Mouse (Mus musculus) stomach, embryonic 16.5 days (tissue): ENCODE results near the gene Eme2. TPM values are rescaled to one million over a fixed set of nuclear protein-coding genes. Genes with fewer than 3 reads are reported as not detected.

ENCODE experiments used
- ATAC-seq: fragments of 200-750 bp; cut with Nextera tagmentation; 2 replicates; pipeline ENCODE4 v1.8.0; 2017; ENCODE audit warnings: moderate number of reproducible peaks, moderate TSS enrichment; ENCODE audit not compliant: insufficient read depth, low FRiP score
- H3K27ac ChIP-seq: fragments of 300-500 bp; sonication (generic); 2 replicates; pipeline ENCODE4 v1.5.1; 2014; ENCODE audit warnings: low read length
- H3K27me3 ChIP-seq: fragments of 300-500 bp; sonication (generic); 2 replicates; pipeline ENCODE4 v1.6.1; 2014; ENCODE audit warnings: low read length, control low read depth, mixed read lengths; ENCODE audit not compliant: control insufficient read depth, insufficient read depth
- H3K36me3 ChIP-seq: fragments of 300-500 bp; sonication (generic); 2 replicates; pipeline ENCODE4 v1.6.1; 2014; ENCODE audit warnings: low read length; ENCODE audit not compliant: control insufficient read depth, insufficient read depth
- H3K4me1 ChIP-seq: fragments of 300-500 bp; sonication (generic); 2 replicates; pipeline ENCODE4 v1.6.1; 2014; ENCODE audit warnings: low read length, control low read depth, mixed read lengths; ENCODE audit not compliant: control insufficient read depth, insufficient read depth
- H3K4me2 ChIP-seq: fragments of 300-500 bp; sonication (generic); 2 replicates; pipeline ENCODE4 v1.6.1; 2014; ENCODE audit warnings: low read depth, low read length, mixed read lengths
- H3K4me3 ChIP-seq: fragments of 300-500 bp; sonication (generic); replicated peaks from 2 replicates; pipeline ENCODE4 v1.5.1; 2014; ENCODE audit warnings: mild to moderate bottlenecking, low read length
- H3K9ac ChIP-seq: fragments of 300-500 bp; sonication (generic); 2 replicates; pipeline ENCODE4 v1.6.1; 2014; ENCODE audit warnings: low read length
- H3K9me3 ChIP-seq: fragments of 300-500 bp; sonication (generic); replicated peaks from 2 replicates; pipeline ENCODE4 v1.6.1; 2016; ENCODE audit warnings: low read length, control low read depth; ENCODE audit not compliant: control insufficient read depth
- WGBS: fragments of 180-500 bp; shearing (Covaris S2); extraction: QIAGEN DNeasy Blood & Tissue Kit; methylation state at CpG from one replicate; pipeline ENCODE4 v1.1.7; 2014; 5-methylcytosine and 5-hydroxymethylcytosine counted together
- polyA plus RNA-seq: library from polyadenylated mRNA; unstranded; fragments of >200 nt; fragmentation: Nextera tagmentation; extraction: Ambion mirVana; gene quantifications from 2 replicates; pipeline ENCODE4 v1.2.1, GENCODE M21; 2015

The Eme2 gene
- polyA plus RNA-seq, 1 experiment from 2014 or later, result 32.3 TPM

GRCm38 (mm10) chr17:24892785-24893184 is 2.1 kb downstream of the Eme2 start:
- H3K36me3 ChIP-seq, result peaks cover 14% of the 10 kb centered on the region
- H3K9ac ChIP-seq, result no peak overlapping the region
- no peak overlapping the region for H3K4me3 ChIP-seq
- peaks cover 28% of the 10 kb centered on the region for H3K4me1 ChIP-seq
- no peak overlapping the region for H3K4me2 ChIP-seq
- WGBS, result 88% methylated on average over 12 of the region's 12 CpGs
- no peaks in the 10 kb centered on the region for H3K27me3 ChIP-seq
- no peak overlapping the region for H3K27ac ChIP-seq
- H3K9me3 ChIP-seq, result no peaks in the 10 kb centered on the region
- no peak for ATAC-seq

- Histone ChIP-seq H3K36me3 (peaks cover 14% of the 10 kb centered on the region), H3K9ac (no peak overlapping the region), H3K27ac (no peak overlapping the region), H3K4me2 (no peak overlapping the region), H3K9me3 (no peaks in the 10 kb centered on the region), H3K27me3 (no peaks in the 10 kb centered on the region), H3K4me1 (peaks cover 27% of the 10 kb centered on the region), H3K4me3 (no peak overlapping the region)
- ATAC-seq, result no peak
- WGBS, result 92% methylated on average over 13 of the region's 13 CpGs
Observed at GRCm38 (mm10) chr17:24891321-24891720, 3.6 kb downstream of the Eme2 start.

GRCm38 (mm10) chr17:24890151-24891092 is 4.5 kb downstream of the Eme2 start:
- WGBS, result 84% methylated on average over 19 of the region's 19 CpGs
- Histone ChIP-seq H3K4me1 (peaks cover 24% of the 10 kb centered on the region), H3K27me3 (no peaks in the 10 kb centered on the region), H3K27ac (no peak overlapping the region), H3K9ac (no peak overlapping the region), H3K36me3 (peaks cover 14% of the 10 kb centered on the region), H3K9me3 (no peaks in the 10 kb centered on the region), H3K4me2 (no peak overlapping the region), H3K4me3 (no peak overlapping the region)
- ATAC-seq, result no peak

GRCm38 (mm10) chr17:24888862-24889261 is 6.0 kb downstream of the Eme2 start:
- Histone ChIP-seq H3K4me1 (peaks cover 21% of the 10 kb centered on the region), H3K4me3 (no peak overlapping the region), H3K9ac (no peak overlapping the region), H3K36me3 (peaks cover 14% of the 10 kb centered on the region), H3K27ac (no peak overlapping the region), H3K27me3 (no peaks in the 10 kb centered on the region), H3K4me2 (no peak overlapping the region), H3K9me3 (no peaks in the 10 kb centered on the region)
- 86% methylated on average over 3 of the region's 3 CpGs for WGBS
- no peak for ATAC-seq

- peak overlapping the region; percentile 98 for H3K4me2 ChIP-seq
Observed at GRCm38 (mm10) chr17:24887291-24888080, 7.4 kb downstream of the Eme2 start.

GRCm38 (mm10) chr17:24886932-24887271 is 8.0 kb downstream of the Eme2 start:
- Histone ChIP-seq H3K27me3 (no peaks in the 10 kb centered on the region), H3K36me3 (peaks cover 8% of the 10 kb centered on the region; the same call in 1 of the 2 replicates), H3K27ac (peak overlapping the region; percentile 64), H3K4me3 (peak overlapping the region; percentile 94), H3K9me3 (no peaks in the 10 kb centered on the region), H3K4me1 (peaks cover 18% of the 10 kb centered on the region), H3K4me2 (peak overlapping the region; percentile 98), H3K9ac (peak overlapping the region; percentile 90)
- WGBS, result 1% methylated on average over 18 of the region's 18 CpGs
- ATAC-seq, result peak; percentile 6; the same call in 1 of the 2 replicates

More at GRCm38 (mm10) chr17:24887291-24888080, 7.4 kb downstream of the Eme2 start:
- H3K4me3 ChIP-seq, result peak overlapping the region; percentile 94
- no peaks in the 10 kb centered on the region for H3K9me3 ChIP-seq
- WGBS, result 60% methylated on average over 18 of the region's 18 CpGs
- no peak for ATAC-seq
- H3K4me1 ChIP-seq, result peaks cover 18% of the 10 kb centered on the region
- peak overlapping the region; percentile 90 for H3K9ac ChIP-seq
- H3K36me3 ChIP-seq, result peaks cover 8% of the 10 kb centered on the region; the same call in 1 of the 2 replicates
- no peak overlapping the region for H3K27ac ChIP-seq
- no peaks in the 10 kb centered on the region for H3K27me3 ChIP-seq

- peak within 1 kb of the TSS; percentile 94 for H3K4me3 ChIP-seq
- no peaks in the 10 kb centered on the region for H3K9me3 ChIP-seq
- peak; percentile 97 for ATAC-seq
Observed at GRCm38 (mm10) chr17:24886134-24886931, 8.6 kb downstream of the Eme2 start, which contains the start of the genes Nubp2 and Spsb3. TSS of gene Nubp2 (minus strand) at chr17:24886349. TSS of gene Spsb3 (plus strand) at chr17:24886643.

GRCm38 (mm10) chr17:24885356-24886133 is 9.3 kb downstream of the Eme2 start:
- Histone ChIP-seq H3K9ac (peak overlapping the region; percentile 71), H3K4me3 (peak overlapping the region; percentile 81), H3K27me3 (no peaks in the 10 kb centered on the region), H3K4me1 (peaks cover 18% of the 10 kb centered on the region), H3K4me2 (peak overlapping the region; percentile 63), H3K36me3 (no peaks in the 10 kb centered on the region; the same call in 1 of the 2 replicates), H3K9me3 (no peaks in the 10 kb centered on the region), H3K27ac (no peak overlapping the region)
- ATAC-seq, result no peak
- WGBS, result 21% methylated on average over 22 of the region's 22 CpGs

More at GRCm38 (mm10) chr17:24886134-24886931, 8.6 kb downstream of the Eme2 start, which contains the start of the genes Nubp2 and Spsb3:
- peaks cover 18% of the 10 kb centered on the region for H3K4me1 ChIP-seq
- H3K27me3 ChIP-seq, result no peaks in the 10 kb centered on the region
- peaks cover 8% of the 10 kb centered on the region; the same call in 1 of the 2 replicates for H3K36me3 ChIP-seq
- H3K9ac ChIP-seq, result peak within 1 kb of the TSS; percentile 90
- under 1% methylated on average over 69 of the region's 69 CpGs for WGBS
- H3K27ac ChIP-seq, result peak within 1 kb of the TSS; percentile 64
- H3K4me2 ChIP-seq, result peak within 1 kb of the TSS; percentile 98
